Mouse (Mus musculus): Measurements from ENCODE around the gene Mycbpap. TPM values are rescaled to one million over a fixed set of nuclear protein-coding genes. Genes with fewer than 3 reads are reported as not detected.

The Mycbpap gene
- polyA plus RNA-seq, 1 experiment from 2014 or later: 1.9 TPM

DNA sequence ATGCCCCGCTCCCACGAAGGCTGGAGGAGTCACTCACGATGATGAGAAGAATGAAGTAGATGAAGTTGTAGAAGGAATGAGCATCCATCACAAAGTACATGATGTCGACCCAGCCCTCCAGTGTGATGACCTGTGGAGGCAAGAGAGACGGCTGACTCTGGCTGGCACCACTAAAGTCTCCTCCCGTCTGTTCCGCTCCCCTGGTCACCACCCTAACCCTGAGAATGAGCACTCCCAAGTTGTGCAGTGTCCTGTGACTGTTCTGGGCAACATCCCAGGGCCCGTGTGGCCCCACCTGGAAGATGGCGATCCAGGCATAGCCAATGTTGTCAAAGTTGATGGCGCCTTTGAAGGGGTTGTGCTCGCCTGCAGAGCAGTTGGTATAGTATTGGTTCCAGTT lies 59.7 kb downstream of the Mycbpap start:
- no peaks in the 10 kb centered on the region for H3K36me3 ChIP-seq
- 85% methylated on average over 11 of the region's 11 CpGs for WGBS
- no peak overlapping the region for H3K4me2 ChIP-seq
- no peak overlapping the region for H3K4me3 ChIP-seq (replicated peaks)
- H3K4me1 ChIP-seq: peaks cover 9% of the 10 kb centered on the region; the same call in 1 of the 2 replicates
- no peak overlapping the region for H3K9ac ChIP-seq
- H3K27ac ChIP-seq: no peak overlapping the region
- ATAC-seq (ENCODE audit: insufficient read depth, low FRiP score, low read depth): no peak
- no peaks in the 10 kb centered on the region for H3K27me3 ChIP-seq (replicated peaks)
- no peaks in the 10 kb centered on the region for H3K9me3 ChIP-seq

GRCm38 (mm10) chr11:94457001-94457400 lies 64.5 kb downstream of the Mycbpap start:
- Histone ChIP-seq H3K27me3 (replicated peaks) (no peaks in the 10 kb centered on the region), H3K4me2 (no peak overlapping the region), H3K9me3 (no peaks in the 10 kb centered on the region), H3K4me3 (replicated peaks) (no peak overlapping the region), H3K36me3 (no peaks in the 10 kb centered on the region), H3K9ac (no peak overlapping the region), H3K4me1 (no peaks in the 10 kb centered on the region; the same call in 1 of the 2 replicates), H3K27ac (no peak overlapping the region)
- ATAC-seq (ENCODE audit: insufficient read depth, low FRiP score, low read depth): no peak
- 86% methylated on average over 15 of the region's 15 CpGs for WGBS

DNA sequence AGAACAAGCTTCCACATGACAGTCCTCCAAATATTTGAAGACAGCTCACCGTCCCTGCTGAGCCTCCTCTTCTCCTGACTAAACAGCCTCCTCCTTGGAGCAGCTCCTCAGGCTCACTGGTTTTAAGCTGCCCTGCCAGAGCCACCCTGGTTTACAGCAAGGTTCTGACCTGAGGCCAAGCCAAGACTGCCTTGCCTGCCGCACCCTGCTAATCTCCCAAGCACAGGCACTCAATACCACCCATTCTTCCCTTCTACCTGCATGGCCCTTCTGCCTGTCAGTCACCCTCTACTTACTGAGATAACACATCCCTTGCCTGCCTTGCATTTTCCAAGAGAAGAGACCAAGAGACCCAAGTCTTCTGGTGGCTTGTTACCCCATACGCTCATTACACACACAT lies 65.2 kb downstream of the Mycbpap start:
- peak; percentile 79; the same call in 1 of the 2 replicates for ATAC-seq (ENCODE audit: insufficient read depth, low FRiP score, low read depth)
- Histone ChIP-seq H3K4me1 (peaks cover 3% of the 10 kb centered on the region; the same call in 1 of the 2 replicates), H3K4me3 (replicated peaks) (no peak overlapping the region), H3K27me3 (replicated peaks) (no peaks in the 10 kb centered on the region), H3K4me2 (no peak overlapping the region), H3K27ac (0 out of 2 replicates have a peak overlapping the region, but pooled peaks have one; percentile 0), H3K36me3 (no peaks in the 10 kb centered on the region), H3K9me3 (no peaks in the 10 kb centered on the region), H3K9ac (no peak overlapping the region)
- 60% methylated on average over 3 of the region's 3 CpGs for WGBS

- no peak for ATAC-seq (ENCODE audit: insufficient read depth, low FRiP score, low read depth)
- 79% methylated on average over 10 of the region's 10 CpGs for WGBS
Observed at GRCm38 (mm10) chr11:94455161-94455820, 66.3 kb downstream of the Mycbpap start.

DNA sequence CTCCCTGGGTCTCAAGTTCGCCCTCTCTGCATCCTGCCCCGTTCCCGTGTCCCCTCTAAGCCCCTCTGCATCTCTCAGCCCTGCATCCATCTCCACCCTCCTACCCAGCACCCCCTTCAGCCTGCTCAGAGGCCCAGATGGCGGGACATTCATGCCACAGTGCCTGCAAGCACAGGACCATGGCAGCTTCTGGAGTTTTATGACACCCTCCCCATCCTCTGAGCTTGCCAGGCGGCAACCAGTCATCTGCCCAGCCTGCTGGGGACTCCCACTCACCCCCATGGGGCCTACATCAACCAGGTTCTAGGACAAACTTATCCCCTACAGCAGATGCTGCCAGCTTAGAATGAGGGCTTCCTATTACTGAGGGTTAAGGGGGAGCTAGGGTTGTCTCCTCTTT lies 66.8 kb downstream of the Mycbpap start:
- Histone ChIP-seq H3K27me3 (replicated peaks) (no peaks in the 10 kb centered on the region), H3K4me1 (peaks cover 12% of the 10 kb centered on the region; the same call in 1 of the 2 replicates), H3K9ac (no peak overlapping the region), H3K4me3 (replicated peaks) (no peak overlapping the region), H3K27ac (no peak overlapping the region), H3K9me3 (no peaks in the 10 kb centered on the region), H3K4me2 (no peak overlapping the region), H3K36me3 (no peaks in the 10 kb centered on the region)
- 79% methylated on average over 5 of the region's 5 CpGs for WGBS
- no peak for ATAC-seq (ENCODE audit: insufficient read depth, low FRiP score, low read depth)

More at GRCm38 (mm10) chr11:94455161-94455820, 66.3 kb downstream of the Mycbpap start:
- H3K4me3 ChIP-seq (replicated peaks): no peak overlapping the region
- no peak overlapping the region for H3K27ac ChIP-seq
- no peaks in the 10 kb centered on the region for H3K9me3 ChIP-seq
- H3K4me2 ChIP-seq: no peak overlapping the region
- peaks cover 11% of the 10 kb centered on the region; the same call in 1 of the 2 replicates for H3K4me1 ChIP-seq
- no peaks in the 10 kb centered on the region for H3K36me3 ChIP-seq
- H3K27me3 ChIP-seq (replicated peaks): no peaks in the 10 kb centered on the region
- H3K9ac ChIP-seq: no peak overlapping the region

Other genes with a start within 250 kb of the Mycbpap start
- 6.4 and 10.9 TPM in 2 replicates for gene Gm21885, start 239.9 kb downstream of the Mycbpap start, polyA plus RNA-seq (2015; fragmentation: Nextera tagmentation; extraction: Ambion mirVana)
- 116 TPM in 2 replicates for gene Luc7l3, start 199.8 kb downstream of the Mycbpap start, polyA plus RNA-seq (2015; fragmentation: Nextera tagmentation; extraction: Ambion mirVana)
- 24.2 and 27.3 TPM in 2 replicates for gene Ankrd40, start 193.7 kb downstream of the Mycbpap start, polyA plus RNA-seq (2015; fragmentation: Nextera tagmentation; extraction: Ambion mirVana)
- gene Abcc3, start 128.7 kb downstream of the Mycbpap start, polyA plus RNA-seq (2015; fragmentation: Nextera tagmentation; extraction: Ambion mirVana): 6.6 and 7.7 TPM in 2 replicates
- gene Cacna1g, start 47.5 kb downstream of the Mycbpap start, polyA plus RNA-seq (2015; fragmentation: Nextera tagmentation; extraction: Ambion mirVana): 7.8 and 8.3 TPM in 2 replicates
- gene Spata20, start 35.6 kb downstream of the Mycbpap start, polyA plus RNA-seq (2015; fragmentation: Nextera tagmentation; extraction: Ambion mirVana): 0.17 and 0.45 TPM in 2 replicates
- gene Epn3, start 21.8 kb downstream of the Mycbpap start, polyA plus RNA-seq (2015; fragmentation: Nextera tagmentation; extraction: Ambion mirVana): 12.0 and 12.4 TPM in 2 replicates
- gene Rsad1, start 27.5 kb upstream of the Mycbpap start, polyA plus RNA-seq (2015; fragmentation: Nextera tagmentation; extraction: Ambion mirVana): 3.5 and 4.0 TPM in 2 replicates
- gene Chad, start 43.3 kb upstream of the Mycbpap start, polyA plus RNA-seq (2015; fragmentation: Nextera tagmentation; extraction: Ambion mirVana): 7.3 and 7.7 TPM in 2 replicates
- 4.4 and 6.4 TPM in 2 replicates for gene Acsf2, start 80.1 kb upstream of the Mycbpap start, polyA plus RNA-seq (2015; fragmentation: Nextera tagmentation; extraction: Ambion mirVana)
- 223 and 264 TPM in 2 replicates for gene Lrrc59, start 108.0 kb upstream of the Mycbpap start, polyA plus RNA-seq (2015; fragmentation: Nextera tagmentation; extraction: Ambion mirVana)
- gene Mrpl27, start 132.0 kb upstream of the Mycbpap start, polyA plus RNA-seq (2015; fragmentation: Nextera tagmentation; extraction: Ambion mirVana): 136 and 150 TPM in 2 replicates
- gene Eme1, start 132.2 kb upstream of the Mycbpap start, polyA plus RNA-seq (2015; fragmentation: Nextera tagmentation; extraction: Ambion mirVana): 16.6 and 17.6 TPM in 2 replicates
- gene Xylt2, start 155.8 kb upstream of the Mycbpap start, polyA plus RNA-seq (2015; fragmentation: Nextera tagmentation; extraction: Ambion mirVana): 19.3 and 20.3 TPM in 2 replicates
- gene Gm11541, start 182.8 kb upstream of the Mycbpap start, polyA plus RNA-seq (2015; fragmentation: Nextera tagmentation; extraction: Ambion mirVana): 0.74 and 1.2 TPM in 2 replicates
- 0.42 TPM in 1 of 2 replicates, not detected in the other for gene Cdc34b, start 220.0 kb upstream of the Mycbpap start, polyA plus RNA-seq (2015; fragmentation: Nextera tagmentation; extraction: Ambion mirVana)